Mouse (Mus musculus): ENCODE data around the gene Ext2. TPM values are rescaled to one million over a fixed set of nuclear protein-coding genes. Genes with fewer than 3 reads are reported as not detected.
A peak's percentile ranks its signal among the peaks of the same experiment; 100 is the strongest.

Ext2 gene
- polyA plus RNA-seq, 1 experiment from 2014 or later: 132 TPM

- no peak overlapping the region for H3K4me3 ChIP-seq (replicated peaks)
- no peaks in the 10 kb centered on the region for H3K9me3 ChIP-seq (replicated peaks)
- H3K4me2 ChIP-seq (replicated peaks): peak overlapping the region; percentile 30
- no peaks in the 10 kb centered on the region for H3K36me3 ChIP-seq
- WGBS: 22% methylated on average over 19 of the region's 19 CpGs
- H3K4me1 ChIP-seq: peaks cover 38% of the 10 kb centered on the region
- H3K9ac ChIP-seq: no peak overlapping the region
- H3K27me3 ChIP-seq: peaks cover 9% of the 10 kb centered on the region
- no peak for ATAC-seq (ENCODE audit: insufficient number of reproducible peaks, low FRiP score, low TSS enrichment, low read depth)
- no peak overlapping the region for H3K27ac ChIP-seq (replicated peaks)
Measured at GRCm38 (mm10) chr2:93618447-93619199, 203.7 kb downstream of the Ext2 start.

GRCm38 (mm10) chr2:93615845-93616689 is 206.3 kb downstream of the Ext2 start:
- peak overlapping the region; percentile 66 for H3K27ac ChIP-seq (replicated peaks)
- H3K27me3 ChIP-seq: peaks cover 9% of the 10 kb centered on the region
- no peak overlapping the region for H3K9ac ChIP-seq

GRCm38 (mm10) chr2:93613020-93613419 is 209.3 kb downstream of the Ext2 start:
- peaks cover 42% of the 10 kb centered on the region for H3K4me1 ChIP-seq
- H3K27me3 ChIP-seq: peaks cover 3% of the 10 kb centered on the region; the same call in 1 of the 2 replicates
- no peak overlapping the region for H3K4me3 ChIP-seq (replicated peaks)
- H3K9me3 ChIP-seq (replicated peaks): no peaks in the 10 kb centered on the region
- H3K36me3 ChIP-seq: no peaks in the 10 kb centered on the region
- ATAC-seq (ENCODE audit: insufficient number of reproducible peaks, low FRiP score, low TSS enrichment, low read depth): no peak
- no peak overlapping the region for H3K9ac ChIP-seq
- H3K27ac ChIP-seq (replicated peaks): no peak overlapping the region
- no peak overlapping the region for H3K4me2 ChIP-seq (replicated peaks)
- 78% methylated on average over 7 of the region's 7 CpGs for WGBS

More at GRCm38 (mm10) chr2:93615845-93616689, 206.3 kb downstream of the Ext2 start:
- peak overlapping the region; percentile 27 for H3K4me2 ChIP-seq (replicated peaks)
- H3K9me3 ChIP-seq (replicated peaks): no peaks in the 10 kb centered on the region
- peaks cover 48% of the 10 kb centered on the region for H3K4me1 ChIP-seq
- 50% methylated on average over 27 of the region's 27 CpGs for WGBS
- no peak for ATAC-seq (ENCODE audit: insufficient number of reproducible peaks, low FRiP score, low TSS enrichment, low read depth)
- no peak overlapping the region for H3K4me3 ChIP-seq (replicated peaks)
- H3K36me3 ChIP-seq: no peaks in the 10 kb centered on the region

Other genes starting within 250 kb of the Ext2 start
- gene Alx4, start 180.2 kb downstream of the Ext2 start, polyA plus RNA-seq (2015; fragmentation: Nextera tagmentation; extraction: Ambion mirVana): 14.3 and 14.9 TPM in 2 replicates
- 7.2 and 8.1 TPM in 2 replicates for gene Accs, start 27.4 kb upstream of the Ext2 start, polyA plus RNA-seq (2015; fragmentation: Nextera tagmentation; extraction: Ambion mirVana)
- 0.47 TPM in 1 of 2 replicates, not detected in the other for gene Accsl, start 46.6 kb upstream of the Ext2 start, polyA plus RNA-seq (2015; fragmentation: Nextera tagmentation; extraction: Ambion mirVana)
- gene Gm13889, start 134.6 kb upstream of the Ext2 start, polyA plus RNA-seq (2015; fragmentation: Nextera tagmentation; extraction: Ambion mirVana): 6.0 and 6.2 TPM in 2 replicates
- gene Gm27027, start 173.8 kb upstream of the Ext2 start, polyA plus RNA-seq (2015; fragmentation: Nextera tagmentation; extraction: Ambion mirVana): not detected in 2 replicates
- gene Alkbh3, start 188.2 kb upstream of the Ext2 start, polyA plus RNA-seq (2015; fragmentation: Nextera tagmentation; extraction: Ambion mirVana): 65.1 and 69.1 TPM in 2 replicates

Data from embryonic facial prominence, embryonic 15.5 days (tissue).